Mouse (Mus musculus) adrenal gland, postnatal 25 days (tissue): ENCODE measurements around the gene Ptprc. TPM values are rescaled to one million over a fixed set of nuclear protein-coding genes. Genes with fewer than 3 reads are reported as not detected.

Experiments used
- DNase-seq: peaks from one replicate; pipeline ENCODE4 v3.0.0; 2021; ENCODE audit warnings: mixed read lengths
- total RNA-seq: library from RNA; stranded (reverse); gene quantifications from 2 replicates; pipeline ENCODE4 v1.2.3, GENCODE M21; 2021

The Ptprc gene
- total RNA-seq, 1 experiment from 2014 or later, result 5.7 TPM

DNA sequence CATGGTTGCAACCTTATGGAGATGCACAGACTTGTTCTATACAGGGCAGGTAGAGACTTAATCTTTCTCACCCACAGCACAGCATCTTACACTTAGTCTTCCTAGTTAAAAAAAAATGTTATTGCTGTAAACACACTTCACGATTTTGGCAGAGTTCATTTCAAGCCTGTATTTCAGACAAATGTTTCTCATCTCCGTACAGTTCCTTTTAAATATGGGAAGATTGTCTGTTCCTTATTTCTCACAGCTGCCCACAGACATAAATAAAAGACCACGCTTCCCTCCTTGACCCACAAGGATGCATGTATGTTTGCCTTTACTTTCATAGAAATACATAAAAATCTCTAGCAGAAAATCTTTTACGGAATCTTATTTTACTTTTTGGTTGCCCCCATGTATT is 22.4 kb downstream of the Ptprc start:
- DNase-seq, result no peak

DNA sequence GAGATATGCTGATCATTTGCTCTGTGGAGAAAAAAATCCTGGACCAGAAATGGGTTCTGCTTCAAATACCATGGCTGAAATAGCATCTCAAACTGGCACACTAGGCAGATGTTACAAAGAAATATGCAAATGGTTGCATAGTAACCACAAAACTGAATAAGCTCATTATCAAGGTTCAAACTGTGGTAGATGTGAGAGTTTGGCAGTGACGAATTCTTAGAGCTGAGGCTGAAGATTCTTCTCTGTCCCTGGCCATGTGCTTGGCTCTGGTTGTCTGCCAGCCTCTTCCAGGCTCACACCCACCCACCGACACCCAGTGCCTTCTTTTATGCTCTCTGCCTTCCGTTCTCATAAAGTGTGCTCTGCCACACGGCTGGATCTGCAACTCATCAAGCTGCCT is 26.7 kb downstream of the Ptprc start:
- DNase-seq, result no peak

DNA sequence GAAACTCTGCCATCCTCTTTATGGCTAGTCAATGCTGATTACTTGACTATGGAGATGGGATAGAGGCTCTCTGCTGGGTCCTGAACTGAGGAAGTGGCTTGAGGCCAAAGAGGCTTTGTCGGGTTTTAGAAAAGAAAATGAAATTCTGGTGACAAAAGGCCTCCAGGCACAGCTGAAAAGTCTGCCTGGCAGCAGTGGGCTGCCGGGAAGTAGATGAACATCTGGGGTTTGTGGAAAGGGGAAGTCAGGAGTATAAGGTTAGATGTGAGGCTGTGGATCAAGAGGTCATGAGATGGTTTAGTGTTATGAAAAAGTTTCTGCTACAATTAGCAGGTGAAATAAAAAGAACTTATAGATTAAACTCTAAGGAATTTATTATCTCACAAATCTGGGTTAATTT is 29.9 kb downstream of the Ptprc start:
- no peak for DNase-seq

DNA sequence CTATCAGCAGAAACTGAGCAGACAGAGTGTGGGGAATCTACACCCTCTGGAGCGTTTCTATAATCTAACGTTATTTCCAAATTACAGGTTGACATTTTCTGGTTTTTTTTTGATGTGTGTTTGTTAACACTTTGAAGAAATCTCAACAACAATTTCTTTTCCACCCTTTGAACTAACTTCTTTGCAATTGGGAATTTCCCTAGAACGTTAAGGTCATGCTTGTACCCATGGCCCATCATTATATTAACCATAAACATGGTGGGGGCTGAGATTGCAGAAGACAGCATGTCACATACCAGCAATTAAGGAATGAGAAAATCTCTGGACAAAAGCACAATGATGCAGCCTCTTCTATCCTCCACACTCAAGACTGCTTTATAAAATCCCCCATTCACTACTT is 30.4 kb downstream of the Ptprc start:
- DNase-seq, result no peak

DNA sequence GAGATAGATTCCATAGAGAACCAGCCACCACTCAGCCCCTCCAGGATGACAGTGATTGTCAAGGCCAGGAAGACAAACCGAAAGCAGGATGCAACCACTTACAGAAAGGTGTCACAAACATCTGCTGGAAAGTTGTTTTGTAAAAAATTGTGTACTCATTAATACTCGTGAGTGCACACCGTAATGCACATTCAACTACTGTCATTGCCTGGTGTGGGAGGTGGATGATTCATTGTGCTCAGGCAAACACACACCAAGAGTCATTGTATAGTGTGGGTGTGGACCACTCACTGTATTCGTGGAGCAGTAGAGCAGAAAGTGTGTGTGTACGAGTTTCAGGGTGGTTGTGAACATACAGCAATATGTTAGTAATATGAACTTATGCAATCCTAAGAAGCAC is 31.1 kb downstream of the Ptprc start:
- DNase-seq, result no peak

DNA sequence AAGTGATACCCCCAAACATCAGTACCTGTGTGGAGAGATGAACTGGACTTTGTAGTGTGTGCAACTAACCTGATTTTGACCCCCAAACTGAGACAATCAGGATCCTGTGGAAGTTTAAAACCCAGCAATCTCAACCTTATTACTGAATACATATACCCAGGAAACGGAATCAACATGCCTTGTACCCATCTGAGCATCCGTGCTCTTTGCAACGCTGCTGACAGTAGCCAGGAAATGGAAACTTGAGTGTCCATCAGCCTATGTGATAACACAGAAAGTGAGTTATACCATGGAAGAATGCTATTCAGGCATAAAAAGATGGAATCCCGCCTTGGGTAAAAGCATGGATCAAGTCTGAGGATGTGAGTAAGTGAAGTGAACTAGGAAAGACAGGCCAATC is 34.7 kb downstream of the Ptprc start:
- no peak for DNase-seq

DNA sequence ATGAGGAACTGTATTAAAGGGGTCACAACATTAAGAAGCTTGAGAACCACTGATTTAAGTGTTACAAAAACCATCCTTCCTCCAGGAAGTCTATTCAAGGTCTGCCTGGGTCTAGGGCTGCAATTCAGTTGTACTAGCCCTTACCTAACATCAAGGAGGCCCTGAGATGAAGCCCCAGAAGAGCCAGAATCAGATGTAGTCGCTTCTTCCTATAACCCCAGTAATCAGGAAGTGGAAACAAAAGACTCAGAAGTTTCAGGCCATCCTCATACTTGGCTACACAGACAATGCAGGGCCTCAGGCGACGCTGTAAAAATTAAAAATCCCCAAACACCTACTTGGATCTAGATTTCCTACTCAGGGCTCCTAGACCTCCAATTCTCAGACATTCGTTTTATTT is 37.8 kb downstream of the Ptprc start:
- no peak for DNase-seq

DNA sequence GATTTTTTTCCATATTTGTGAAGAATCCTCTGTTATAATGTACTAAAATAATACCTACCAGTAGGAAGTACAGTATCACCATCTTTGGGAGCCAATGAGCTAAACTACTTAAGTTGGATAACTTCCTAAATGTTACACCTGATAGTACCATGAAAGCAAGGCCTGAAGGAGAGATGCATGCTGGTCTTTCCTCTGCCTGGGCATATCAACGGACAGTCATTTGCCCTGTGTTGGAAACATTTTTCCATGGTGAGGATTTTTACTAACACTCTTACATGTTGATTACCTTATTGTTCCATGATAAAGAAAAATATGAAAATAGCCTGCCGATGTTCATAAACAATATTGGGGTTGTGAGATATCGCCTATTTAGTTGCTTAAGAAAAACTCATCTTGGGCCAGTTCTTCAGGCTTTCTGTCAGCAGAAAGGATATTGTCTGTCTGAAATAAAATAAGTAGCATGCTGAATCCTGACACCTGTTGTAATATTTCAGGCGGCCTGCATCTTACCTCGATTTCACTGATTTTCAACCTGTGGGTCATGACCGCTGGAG is 38.4 kb downstream of the Ptprc start:
- no peak for DNase-seq

DNA sequence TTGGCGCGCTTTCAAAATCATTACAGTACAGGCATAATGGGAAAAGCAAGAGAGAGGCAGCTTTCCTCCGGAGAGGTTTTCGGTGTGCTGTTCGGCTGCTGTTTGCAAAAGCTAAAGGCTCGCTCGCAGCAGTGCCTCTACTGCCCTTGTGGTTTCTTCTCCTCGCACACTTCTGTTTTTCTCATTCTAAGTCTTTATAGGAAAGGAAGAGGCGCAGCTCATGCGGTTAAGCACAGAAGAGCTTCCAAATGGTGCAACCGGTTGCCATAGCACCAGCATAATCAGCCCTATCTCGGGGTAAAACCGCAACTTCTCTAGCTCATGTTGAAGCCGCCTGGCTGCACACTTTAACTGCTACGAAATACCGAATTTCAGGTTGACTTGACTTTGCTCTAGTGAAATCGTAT is 39.1 kb downstream of the Ptprc start:
- DNase-seq, result peak; percentile 8

DNA sequence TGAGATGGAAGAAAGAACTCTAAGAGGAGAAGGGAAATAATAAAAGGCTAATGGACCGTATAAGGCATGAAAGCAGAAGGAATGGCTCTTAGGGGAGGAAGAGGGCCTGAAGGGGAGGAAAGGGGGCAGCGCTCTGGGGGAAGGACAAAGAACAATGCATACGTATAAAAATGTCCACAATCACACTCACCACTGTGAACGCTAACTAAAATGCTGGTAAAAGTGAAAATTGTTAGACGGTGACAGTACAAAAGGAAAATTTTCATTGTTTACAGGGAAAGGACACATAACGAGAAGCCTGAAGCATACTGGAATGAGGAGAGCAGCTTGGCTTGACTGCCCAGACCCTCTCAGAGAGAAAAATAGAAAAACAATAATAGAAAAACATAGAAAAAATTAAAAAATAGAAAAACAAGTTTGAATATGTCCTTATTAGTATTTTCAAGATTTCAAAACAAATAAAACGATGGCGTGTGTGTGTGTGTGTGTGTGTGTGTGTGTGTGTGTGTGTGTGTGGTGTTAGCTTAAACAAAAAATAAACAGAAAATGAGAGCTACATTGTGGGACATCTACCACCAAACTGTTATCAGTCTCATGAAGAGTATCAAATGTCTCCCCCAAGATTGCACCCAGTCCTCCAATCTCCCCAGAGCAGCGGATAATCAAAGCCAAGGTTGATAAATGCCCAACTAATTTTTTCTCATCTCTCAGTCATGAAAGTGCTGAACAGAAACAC is 39.7 kb downstream of the Ptprc start:
- no peak for DNase-seq

DNA sequence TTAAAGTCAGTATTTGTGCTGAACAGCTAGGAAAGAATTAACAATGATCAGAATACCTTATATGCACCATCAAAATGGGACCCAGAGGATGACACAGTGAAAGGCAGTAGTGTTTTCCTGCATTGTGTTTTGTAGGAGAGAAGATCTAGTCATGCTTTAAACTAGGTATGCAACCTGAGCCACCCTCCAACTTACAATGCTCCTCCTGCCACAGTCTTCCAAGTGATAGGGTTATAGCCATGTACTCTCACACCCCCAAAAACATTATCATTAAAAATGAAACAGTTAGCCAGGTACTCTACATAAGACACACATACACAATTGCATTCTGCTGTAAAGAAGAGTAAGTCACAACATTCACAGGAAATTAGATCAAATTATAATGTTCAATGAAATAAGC is 40.4 kb downstream of the Ptprc start:
- no peak for DNase-seq

DNA sequence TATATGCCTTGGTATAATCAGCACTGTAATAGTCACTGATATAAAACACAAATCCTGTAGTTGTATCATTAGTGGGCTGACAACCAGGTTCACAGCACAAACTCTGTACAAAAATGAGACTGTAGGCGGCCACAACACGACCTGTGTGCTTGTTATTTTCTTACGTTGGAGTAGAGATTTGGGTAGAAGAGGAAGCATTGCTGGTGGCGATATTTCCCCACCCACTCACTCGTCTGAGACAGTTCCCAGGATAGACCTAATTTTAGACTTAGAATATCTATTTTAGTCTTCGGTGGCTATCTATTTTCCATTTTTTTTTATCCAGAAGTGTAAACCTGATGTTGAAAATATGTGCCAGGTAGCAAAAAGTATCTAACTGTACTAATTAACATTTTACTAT is 41.2 kb downstream of the Ptprc start:
- no peak for DNase-seq

DNA sequence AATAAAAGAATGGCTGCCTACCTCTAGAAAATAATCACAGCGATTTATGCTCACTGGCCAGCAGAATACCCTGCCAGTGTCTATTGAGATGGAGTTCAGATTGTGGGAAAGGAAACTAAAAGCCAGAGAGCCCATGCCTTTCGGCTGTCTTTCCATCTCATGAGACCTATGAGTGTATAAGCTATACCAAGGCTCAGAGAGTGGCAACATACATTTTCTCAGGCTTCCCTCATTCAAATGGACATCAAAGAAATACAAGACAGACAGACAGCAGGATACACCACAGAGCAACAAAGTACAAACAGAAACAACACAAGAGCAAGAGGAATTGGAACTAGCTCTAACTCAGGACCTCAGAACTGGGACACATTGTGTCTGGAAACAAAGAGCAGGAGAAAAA is 43.8 kb downstream of the Ptprc start:
- DNase-seq, result no peak

DNA sequence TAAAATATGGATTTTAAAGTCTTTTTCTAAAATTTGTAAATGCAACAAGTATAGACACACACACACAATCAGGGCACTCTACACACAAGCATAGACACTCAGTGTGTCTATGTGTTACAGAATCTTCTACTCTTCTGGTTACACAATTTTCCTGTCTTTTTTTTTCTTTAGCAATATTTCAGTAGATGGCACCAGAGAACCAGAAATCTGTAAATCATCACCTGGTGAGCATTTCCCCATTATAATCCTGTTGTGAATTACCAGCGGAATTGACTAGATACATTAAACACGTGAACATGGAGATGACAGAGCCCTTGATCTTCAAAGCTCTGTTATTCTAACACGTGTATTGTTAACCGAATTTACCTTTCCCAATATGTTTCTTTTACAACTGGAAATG is 45.4 kb downstream of the Ptprc start:
- no peak for DNase-seq

DNA sequence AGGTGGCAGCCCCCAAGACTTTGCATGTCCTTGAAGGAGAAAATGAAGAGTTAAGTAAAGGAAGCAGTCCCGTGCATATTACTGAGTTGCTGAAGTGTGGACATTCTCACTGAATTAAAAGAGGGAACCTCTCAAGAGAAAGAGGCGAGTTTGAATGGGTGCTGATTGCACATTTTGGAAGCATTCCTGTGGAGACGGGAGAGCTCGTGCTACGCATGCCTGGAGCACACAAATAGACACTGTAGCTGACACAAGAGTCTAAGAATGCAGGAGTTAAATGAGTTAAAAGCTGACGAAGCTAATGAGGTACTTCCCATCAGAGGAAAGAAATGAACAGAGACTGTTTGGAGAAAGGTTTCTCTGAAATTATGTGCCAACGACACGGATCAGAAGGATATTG is 48.7 kb downstream of the Ptprc start:
- DNase-seq, result no peak

DNA sequence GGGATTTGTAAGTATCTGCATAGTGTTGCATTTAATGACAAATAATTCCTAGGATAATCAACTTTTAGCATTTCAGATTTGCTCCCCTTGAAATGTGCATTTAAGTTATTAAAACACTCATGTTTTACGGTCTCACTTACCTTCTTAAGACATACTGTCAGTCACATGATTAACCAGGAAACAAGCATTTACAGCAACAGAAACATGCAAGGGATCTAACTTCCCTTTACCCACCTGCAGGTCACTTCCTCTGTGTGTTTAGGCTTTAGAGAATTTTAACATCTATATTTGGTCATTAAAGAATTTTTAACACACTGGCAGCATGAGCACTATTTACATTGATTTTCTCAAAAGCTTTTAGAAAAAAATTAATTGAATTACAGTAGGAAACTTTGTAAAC is 50.2 kb downstream of the Ptprc start:
- no peak for DNase-seq

DNA sequence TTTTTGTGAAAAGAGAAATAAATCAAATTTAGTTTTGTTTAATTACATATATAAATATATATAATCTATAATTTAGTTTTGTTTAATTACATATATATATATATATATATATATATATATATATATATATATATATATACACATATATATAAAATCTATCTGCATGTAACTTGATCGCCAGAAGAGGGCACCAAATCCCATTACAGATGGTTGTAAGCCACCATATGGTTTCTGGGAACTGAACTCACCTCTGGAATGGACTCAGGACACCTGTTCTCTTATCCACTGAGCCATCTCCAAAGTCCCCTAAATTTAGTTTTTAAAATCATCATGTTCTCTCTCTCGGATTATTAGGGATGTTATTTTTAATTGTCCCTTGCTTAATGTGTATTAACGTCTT is 51.6 kb downstream of the Ptprc start:
- DNase-seq, result no peak

DNA sequence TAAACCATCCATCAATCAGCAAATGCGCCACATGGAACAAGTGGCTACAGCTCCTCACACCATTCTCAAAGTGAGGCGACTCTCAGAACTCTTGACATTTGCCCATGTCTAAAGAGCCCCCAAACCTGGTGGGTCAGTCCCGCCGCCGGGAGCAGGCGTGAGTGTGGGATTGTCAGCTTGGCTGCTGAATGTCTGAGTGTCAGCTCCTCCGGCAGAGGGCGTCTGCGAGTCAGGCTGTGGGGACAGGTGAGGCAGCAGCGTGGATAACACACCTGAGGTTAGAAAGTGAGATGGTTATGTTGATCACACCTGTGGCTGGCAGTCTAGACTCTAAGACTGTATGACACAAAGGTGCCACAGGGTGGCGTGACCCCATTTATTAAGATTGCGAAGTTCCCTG is 55.6 kb downstream of the Ptprc start:
- peak; percentile 2 for DNase-seq

DNA sequence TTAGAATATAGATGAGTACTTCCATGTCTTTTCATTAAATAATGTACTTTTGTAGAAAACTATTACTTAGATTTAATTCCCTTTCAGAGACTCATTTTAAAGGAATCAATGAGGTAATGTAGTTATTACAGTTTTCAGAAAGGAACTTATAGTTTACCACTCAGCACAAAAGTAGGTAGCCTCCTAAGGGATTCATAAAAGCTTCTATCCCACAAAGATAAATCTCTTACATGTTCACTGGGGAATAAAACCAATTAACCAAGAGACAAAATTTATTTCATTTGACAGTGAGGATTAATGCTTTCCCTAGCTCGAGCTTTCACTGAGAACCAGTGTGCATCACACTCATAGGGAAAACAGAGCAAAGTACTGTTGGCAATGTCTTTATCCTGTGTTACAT is 82.3 kb downstream of the Ptprc start:
- DNase-seq, result no peak

DNA sequence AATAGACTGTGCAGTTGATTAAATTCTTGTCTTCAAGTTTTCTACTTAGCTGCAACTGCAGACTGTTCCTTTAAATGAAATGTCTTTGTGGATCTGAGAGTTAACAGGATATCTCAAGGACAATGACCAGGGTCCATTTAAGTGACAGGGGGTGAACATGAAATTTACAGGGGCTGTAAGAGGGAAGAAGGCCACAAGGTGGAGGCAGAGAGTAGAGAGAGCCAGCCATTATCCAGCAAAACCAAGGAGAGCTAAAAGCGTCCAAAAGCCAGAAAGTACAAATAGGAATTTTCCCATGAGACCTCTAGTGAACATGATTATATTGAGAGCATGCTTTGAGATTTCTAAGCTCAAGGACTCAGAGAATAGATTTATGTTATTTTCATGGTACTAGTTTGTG is 89.7 kb downstream of the Ptprc start:
- DNase-seq, result peak; percentile 1

DNA sequence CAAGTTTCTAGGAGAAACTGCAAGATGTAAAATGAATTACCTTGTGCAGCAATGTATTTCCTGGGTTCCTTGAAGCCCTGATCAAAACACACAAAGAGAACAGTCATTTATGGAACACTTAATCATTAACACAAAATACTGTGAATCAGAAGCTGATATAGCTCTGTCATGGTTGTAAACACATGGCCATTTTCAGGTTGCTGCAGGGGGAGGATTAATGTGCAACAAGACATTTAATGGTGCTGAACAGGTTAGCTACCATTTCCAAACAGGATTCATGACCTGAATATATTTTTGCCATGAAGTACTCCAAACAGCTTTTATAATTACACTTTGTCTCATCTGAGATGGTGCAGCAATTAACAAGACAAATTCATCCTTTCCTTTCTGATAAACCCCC is 91.8 kb downstream of the Ptprc start:
- no peak for DNase-seq

DNA sequence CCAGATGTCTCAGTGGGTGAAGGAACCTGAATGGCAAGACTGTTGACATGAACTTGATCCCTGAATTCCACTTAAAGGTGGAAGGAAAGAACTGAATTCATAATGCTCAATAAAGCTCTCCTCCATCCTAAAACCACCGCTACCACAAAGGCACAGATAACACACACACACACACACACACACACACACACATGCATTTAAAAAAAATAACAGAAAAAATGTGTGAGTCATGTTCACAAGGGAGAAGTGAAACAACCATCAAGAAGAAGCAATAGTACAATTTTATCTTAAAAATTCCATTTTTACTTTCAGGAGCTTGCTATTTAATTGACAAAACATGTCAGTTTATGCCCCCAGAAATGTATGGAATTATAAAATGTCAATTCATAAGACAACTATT is 95.2 kb downstream of the Ptprc start:
- no peak for DNase-seq

DNA sequence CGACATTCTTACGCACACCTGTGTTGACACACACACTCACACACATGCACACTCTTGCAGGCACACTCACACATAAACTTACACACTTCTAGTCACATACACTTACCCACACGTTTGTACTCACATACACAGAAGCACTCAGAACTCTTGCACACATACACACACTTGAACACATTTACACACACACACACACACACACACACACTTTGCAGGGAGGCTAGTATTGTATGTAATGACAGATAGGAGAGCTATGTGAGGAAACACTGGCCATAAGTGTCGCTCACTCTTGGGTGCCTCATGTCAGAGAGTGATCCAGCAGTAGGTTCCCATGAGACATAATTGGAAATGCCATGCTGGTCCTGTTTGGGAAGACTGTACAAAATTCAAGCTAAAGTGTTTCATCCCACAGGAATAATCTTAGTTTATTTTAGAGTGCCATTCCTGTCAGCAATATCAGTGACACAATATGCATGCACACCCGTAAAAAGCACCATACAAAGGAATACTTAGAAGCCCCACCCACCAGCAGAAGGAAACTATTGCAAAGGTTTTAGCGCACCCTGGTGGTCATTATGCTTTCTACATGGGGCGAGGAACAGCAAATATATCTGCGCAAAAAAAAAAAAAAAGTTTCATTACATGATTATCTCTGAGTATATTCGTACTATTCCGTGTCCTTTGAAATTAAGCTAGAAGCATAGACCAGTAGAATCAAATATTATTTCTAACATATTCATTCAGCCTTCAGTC is 131.1 kb downstream of the Ptprc start:
- peak; percentile 69 for DNase-seq

DNA sequence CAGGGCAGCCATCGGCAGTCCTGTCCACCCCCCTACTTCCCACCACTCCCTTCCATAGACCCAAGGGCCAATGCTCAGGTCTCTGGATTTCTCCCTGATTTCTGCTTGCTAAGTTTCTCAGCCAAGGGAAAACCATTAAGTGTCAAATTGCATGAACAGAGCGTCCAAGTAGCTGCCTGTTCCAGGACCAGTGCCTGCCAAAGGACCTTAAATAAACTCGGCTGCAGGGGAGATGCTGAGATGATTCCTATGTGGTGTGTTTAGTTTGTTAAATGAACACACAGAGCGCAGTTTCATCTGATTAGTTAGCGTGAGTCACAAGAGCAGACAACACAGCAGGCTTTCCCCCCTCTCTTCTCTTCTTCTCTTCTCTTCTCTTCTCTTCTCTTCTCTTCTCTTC is 135.0 kb downstream of the Ptprc start:
- DNase-seq, result no peak
